Mouse (Mus musculus): ENCODE data around the gene Synpo2l. TPM values are rescaled to one million over a fixed set of nuclear protein-coding genes. Genes with fewer than 3 reads are reported as not detected.
A peak's percentile ranks its signal among the peaks of the same experiment; 100 is the strongest.

Gene Synpo2l
- polyA plus RNA-seq, 1 experiment = 0.33 TPM

GRCm38 (mm10) chr14:20682498-20682897 is 14.3 kb upstream of the Synpo2l start:
- no peak overlapping the region for H3K27ac ChIP-seq (ENCODE audit: insufficient read depth, low read length)
- TF ChIP-seq POLR2A (IDR thresholded peaks at IDR 0.05; ENCODE audit: low read depth, low read length) (no peak), CTCF (IDR thresholded peaks at IDR 0.05; ENCODE audit: borderline replicate concordance, insufficient read depth, low read length) (no peak)
- H3K4me1 ChIP-seq (ENCODE audit: control insufficient read depth, insufficient read depth, low read length) = no peaks in the 10 kb centered on the region
- H3K4me3 ChIP-seq (ENCODE audit: insufficient read depth, low read length) = no peak overlapping the region

- TF ChIP-seq CTCF (IDR thresholded peaks at IDR 0.05; ENCODE audit: borderline replicate concordance, insufficient read depth, low read length) (no peak), POLR2A (IDR thresholded peaks at IDR 0.05; ENCODE audit: low read depth, low read length) (no peak)
- no peak overlapping the region for H3K27ac ChIP-seq (ENCODE audit: insufficient read depth, low read length)
- H3K4me1 ChIP-seq (ENCODE audit: control insufficient read depth, insufficient read depth, low read length) = no peaks in the 10 kb centered on the region
- no peak overlapping the region for H3K4me3 ChIP-seq (ENCODE audit: insufficient read depth, low read length)
Measured at GRCm38 (mm10) chr14:20681742-20682141, 13.6 kb upstream of the Synpo2l start.

GRCm38 (mm10) chr14:20677906-20678305 is 9.8 kb upstream of the Synpo2l start:
- no peak for TF ChIP-seq POLR2A (IDR thresholded peaks at IDR 0.05; ENCODE audit: low read depth, low read length)
- no peak for TF ChIP-seq CTCF (IDR thresholded peaks at IDR 0.05; ENCODE audit: borderline replicate concordance, insufficient read depth, low read length)
- Histone ChIP-seq H3K4me3 (ENCODE audit: insufficient read depth, low read length) (no peak overlapping the region), H3K4me1 (ENCODE audit: control insufficient read depth, insufficient read depth, low read length) (peaks cover 4% of the 10 kb centered on the region; the same call in 1 of the 2 replicates), H3K27ac (ENCODE audit: insufficient read depth, low read length) (no peak overlapping the region)

- H3K4me1 ChIP-seq (ENCODE audit: control insufficient read depth, insufficient read depth, low read length) = peaks cover 4% of the 10 kb centered on the region; the same call in 1 of the 2 replicates
- peak within 1 kb of the TSS; percentile 98 for H3K4me3 ChIP-seq (ENCODE audit: insufficient read depth, low read length)
- TF ChIP-seq CTCF (IDR thresholded peaks at IDR 0.05; ENCODE audit: borderline replicate concordance, insufficient read depth, low read length) = no peak
- peak; percentile 83 for TF ChIP-seq POLR2A (IDR thresholded peaks at IDR 0.05; ENCODE audit: low read depth, low read length)
- H3K27ac ChIP-seq (ENCODE audit: insufficient read depth, low read length) = peak within 1 kb of the TSS; percentile 96
Measured at GRCm38 (mm10) chr14:20674064-20674833, 6.1 kb upstream of the Synpo2l start, which contains the start of gene Sec24c. TSS of gene Sec24c (plus strand) at chr14:20674308.

- TF ChIP-seq CTCF (IDR thresholded peaks at IDR 0.05; ENCODE audit: borderline replicate concordance, insufficient read depth, low read length) (no peak), POLR2A (IDR thresholded peaks at IDR 0.05; ENCODE audit: low read depth, low read length) (peak; percentile 39; the same call in 1 of the 2 replicates)
- Histone ChIP-seq H3K27ac (ENCODE audit: insufficient read depth, low read length) (peak overlapping the region; percentile 72), H3K4me1 (ENCODE audit: control insufficient read depth, insufficient read depth, low read length) (peaks cover 4% of the 10 kb centered on the region; the same call in 1 of the 2 replicates), H3K4me3 (ENCODE audit: insufficient read depth, low read length) (peak overlapping the region; percentile 14; the same call in 1 of the 2 replicates)
Measured at GRCm38 (mm10) chr14:20673735-20674063, 5.5 kb upstream of the Synpo2l start.

- TF ChIP-seq POLR2A (IDR thresholded peaks at IDR 0.05; ENCODE audit: low read depth, low read length) = no peak
- no peak for TF ChIP-seq CTCF (IDR thresholded peaks at IDR 0.05; ENCODE audit: borderline replicate concordance, insufficient read depth, low read length)
- H3K4me1 ChIP-seq (ENCODE audit: control insufficient read depth, insufficient read depth, low read length) = peaks cover 4% of the 10 kb centered on the region; the same call in 1 of the 2 replicates
- H3K27ac ChIP-seq (ENCODE audit: insufficient read depth, low read length) = no peak overlapping the region
- no peak overlapping the region for H3K4me3 ChIP-seq (ENCODE audit: insufficient read depth, low read length)
Measured at GRCm38 (mm10) chr14:20672990-20673389, 4.8 kb upstream of the Synpo2l start.

- TF ChIP-seq POLR2A (IDR thresholded peaks at IDR 0.05; ENCODE audit: low read depth, low read length) = no peak
- no peak for TF ChIP-seq CTCF (IDR thresholded peaks at IDR 0.05; ENCODE audit: borderline replicate concordance, insufficient read depth, low read length)
Measured at GRCm38 (mm10) chr14:20667469-20667868, 685 bp downstream of the Synpo2l start.

GRCm38 (mm10) chr14:20664436-20664835 is 3.7 kb downstream of the Synpo2l start:
- peaks cover 6% of the 10 kb centered on the region; the same call in 1 of the 2 replicates for H3K4me1 ChIP-seq (ENCODE audit: control insufficient read depth, insufficient read depth, low read length)
- TF ChIP-seq CTCF (IDR thresholded peaks at IDR 0.05; ENCODE audit: borderline replicate concordance, insufficient read depth, low read length) (no peak), POLR2A (IDR thresholded peaks at IDR 0.05; ENCODE audit: low read depth, low read length) (no peak)
- no peak overlapping the region for H3K27ac ChIP-seq (ENCODE audit: insufficient read depth, low read length)
- no peak overlapping the region for H3K4me3 ChIP-seq (ENCODE audit: insufficient read depth, low read length)

More at GRCm38 (mm10) chr14:20667469-20667868, 685 bp downstream of the Synpo2l start:
- Histone ChIP-seq H3K4me1 (ENCODE audit: control insufficient read depth, insufficient read depth, low read length) (peaks cover 1% of the 10 kb centered on the region; the same call in 1 of the 2 replicates), H3K4me3 (ENCODE audit: insufficient read depth, low read length) (no peak overlapping the region), H3K27ac (ENCODE audit: insufficient read depth, low read length) (no peak overlapping the region)

- Histone ChIP-seq H3K4me1 (ENCODE audit: control insufficient read depth, insufficient read depth, low read length) (peaks cover 6% of the 10 kb centered on the region; the same call in 1 of the 2 replicates), H3K27ac (ENCODE audit: insufficient read depth, low read length) (no peak overlapping the region), H3K4me3 (ENCODE audit: insufficient read depth, low read length) (no peak overlapping the region)
- TF ChIP-seq POLR2A (IDR thresholded peaks at IDR 0.05; ENCODE audit: low read depth, low read length) = no peak
- TF ChIP-seq CTCF (IDR thresholded peaks at IDR 0.05; ENCODE audit: borderline replicate concordance, insufficient read depth, low read length) = no peak
Measured at GRCm38 (mm10) chr14:20663601-20664000, 4.6 kb downstream of the Synpo2l start.

GRCm38 (mm10) chr14:20662740-20663139 is 5.4 kb downstream of the Synpo2l start:
- TF ChIP-seq POLR2A (IDR thresholded peaks at IDR 0.05; ENCODE audit: low read depth, low read length) = no peak
- TF ChIP-seq CTCF (IDR thresholded peaks at IDR 0.05; ENCODE audit: borderline replicate concordance, insufficient read depth, low read length) = no peak
- Histone ChIP-seq H3K27ac (ENCODE audit: insufficient read depth, low read length) (no peak overlapping the region), H3K4me3 (ENCODE audit: insufficient read depth, low read length) (no peak overlapping the region), H3K4me1 (ENCODE audit: control insufficient read depth, insufficient read depth, low read length) (peaks cover 6% of the 10 kb centered on the region; the same call in 1 of the 2 replicates)

All from embryonic fibroblast, embryonic 13.5 days (primary cell).